Mouse (Mus musculus) thymus, postnatal 14 days (tissue): ENCODE results near the gene Braf.
"Not testable (repeated sequence)": the region's sequence is repeated elsewhere in the genome, so short reads cannot be mapped to it uniquely, and the experiment has no call there.

ENCODE experiments used
- DNase-seq: peaks from one replicate; pipeline ENCODE4 v3.0.0; 2021

The Braf gene

GRCm38 (mm10) chr6:39724866-39725711, at the start of gene Braf:
Gene Braf (minus strand): TSS chr6:39725463.
- DNase-seq = peak; percentile 84

GRCm38 (mm10) chr6:39775029-39775428, 49.8 kb upstream of the Braf start:
- DNase-seq = no peak

GRCm38 (mm10) chr6:39757229-39757628, 32.0 kb upstream of the Braf start:
- no peak for DNase-seq

- DNase-seq = no peak
Observed at GRCm38 (mm10) chr6:39749881-39750280, 24.6 kb upstream of the Braf start.

- DNase-seq = no peak
Observed at GRCm38 (mm10) chr6:39747094-39747493, 21.8 kb upstream of the Braf start.

- DNase-seq = no peak
Observed at GRCm38 (mm10) chr6:39745456-39745855, 20.2 kb upstream of the Braf start.

GRCm38 (mm10) chr6:39739698-39740097, 14.4 kb upstream of the Braf start:
- DNase-seq = not testable (repeated sequence)

GRCm38 (mm10) chr6:39728095-39728494, 2.8 kb upstream of the Braf start:
- DNase-seq = no peak

- DNase-seq = no peak
Observed at GRCm38 (mm10) chr6:39726149-39726548, 886 bp upstream of the Braf start.

- DNase-seq = no peak
Observed at GRCm38 (mm10) chr6:39724542-39724865, 759 bp downstream of the Braf start.

- DNase-seq = no peak
Observed at GRCm38 (mm10) chr6:39724071-39724470, 1.2 kb downstream of the Braf start.

GRCm38 (mm10) chr6:39718567-39718966, 6.7 kb downstream of the Braf start:
- no peak for DNase-seq

- DNase-seq = no peak
Observed at GRCm38 (mm10) chr6:39717049-39717448, 8.2 kb downstream of the Braf start.

GRCm38 (mm10) chr6:39714341-39714740, 10.9 kb downstream of the Braf start:
- DNase-seq = no peak

GRCm38 (mm10) chr6:39713399-39713798, 11.9 kb downstream of the Braf start:
- no peak for DNase-seq

- no peak for DNase-seq
Observed at GRCm38 (mm10) chr6:39705625-39706024, 19.6 kb downstream of the Braf start.

- DNase-seq = no peak
Observed at GRCm38 (mm10) chr6:39693126-39693525, 32.1 kb downstream of the Braf start.

GRCm38 (mm10) chr6:39686839-39687238, 38.4 kb downstream of the Braf start:
- DNase-seq = not testable (repeated sequence)

GRCm38 (mm10) chr6:39681795-39682194, 43.5 kb downstream of the Braf start:
- no peak for DNase-seq

GRCm38 (mm10) chr6:39680524-39680923, 44.7 kb downstream of the Braf start:
- DNase-seq = no peak

- no peak for DNase-seq
Observed at GRCm38 (mm10) chr6:39678241-39678640, 47.0 kb downstream of the Braf start.

GRCm38 (mm10) chr6:39675081-39675480, 50.2 kb downstream of the Braf start:
- no peak for DNase-seq

- DNase-seq = no peak
Observed at GRCm38 (mm10) chr6:39611296-39611695, 114.0 kb downstream of the Braf start.

GRCm38 (mm10) chr6:39610207-39610606, 115.1 kb downstream of the Braf start:
- DNase-seq = no peak

GRCm38 (mm10) chr6:39607365-39607764, 117.9 kb downstream of the Braf start:
- no peak for DNase-seq
